Mouse (Mus musculus): Measurements from ENCODE around the gene Keap1.

The Keap1 gene

DNA sequence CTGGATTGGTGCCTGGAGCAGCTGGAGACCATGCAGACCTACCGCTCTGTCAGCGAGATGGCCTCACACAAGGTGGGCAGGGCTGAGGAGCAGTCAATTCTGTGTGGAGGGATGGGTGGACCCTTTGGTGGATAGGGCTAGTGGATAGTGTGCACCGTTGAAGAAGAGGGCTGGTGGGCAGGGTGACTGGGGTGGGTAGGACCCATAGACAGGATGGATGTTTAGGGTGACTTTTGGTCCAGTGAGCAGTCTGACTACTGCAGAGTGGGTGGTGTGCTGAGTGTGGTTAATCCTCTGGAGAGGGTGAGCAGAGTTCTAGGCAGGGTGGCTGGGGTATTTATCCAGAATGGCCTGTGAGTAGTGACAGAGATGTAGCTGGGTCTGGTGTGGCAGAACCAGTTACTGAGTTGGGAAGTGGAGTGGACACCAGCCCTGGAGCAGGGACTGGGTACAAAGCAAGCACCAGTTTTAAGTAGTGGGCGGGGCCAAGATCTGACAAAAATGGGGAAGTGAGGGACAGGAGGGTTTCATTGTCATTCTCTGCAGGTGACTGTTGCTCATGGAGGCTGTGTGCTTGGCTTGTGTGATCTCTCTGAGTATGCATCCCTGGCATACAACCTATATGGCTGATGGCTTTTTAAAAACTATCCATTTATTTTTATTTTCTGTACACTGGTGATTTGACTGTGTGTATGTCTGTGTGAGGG is 44.2 kb downstream of the Keap1 start:
- peak; percentile 51 to 63 for DNase-seq

DNA sequence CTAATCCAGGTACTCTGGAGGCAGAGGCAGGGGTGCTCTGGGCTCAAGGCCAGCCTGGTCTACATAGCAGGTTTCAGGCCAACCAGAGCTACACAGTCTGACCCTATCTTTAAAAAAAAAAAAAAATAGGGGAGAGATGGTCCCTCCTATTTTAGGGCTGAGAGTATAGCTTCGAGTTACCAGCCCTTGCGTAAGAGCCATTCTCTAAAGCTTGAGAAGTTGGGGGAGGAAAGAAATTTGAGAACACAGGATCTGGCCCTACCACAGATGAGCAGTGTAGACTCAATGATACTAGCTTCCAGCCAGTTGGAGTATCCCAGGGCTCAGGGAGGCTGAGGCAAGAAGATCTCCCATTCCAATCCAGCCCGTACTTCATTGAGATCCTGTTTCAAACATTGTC is 45.4 kb downstream of the Keap1 start:
- DNase-seq = no peak

DNA sequence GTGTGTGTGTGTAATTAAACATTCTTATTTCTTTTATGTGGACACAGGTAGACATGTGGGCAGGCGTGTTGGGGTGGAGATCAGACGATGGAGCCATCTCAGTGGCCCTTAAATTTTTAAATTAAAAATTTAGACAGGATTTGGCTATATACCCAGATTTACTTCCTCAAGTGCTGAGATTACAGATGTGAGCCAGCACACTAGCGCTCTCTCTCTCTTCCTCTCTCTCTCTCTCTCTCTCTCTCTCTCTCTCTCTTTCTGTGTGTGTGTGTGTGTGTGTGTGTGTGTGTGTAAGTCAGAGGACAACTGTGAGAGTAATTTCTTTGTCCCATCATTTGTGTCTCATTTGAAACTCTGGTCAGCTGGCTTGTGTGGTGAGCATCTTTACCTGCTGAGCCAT is 48.5 kb downstream of the Keap1 start:
- no peak for DNase-seq

DNA sequence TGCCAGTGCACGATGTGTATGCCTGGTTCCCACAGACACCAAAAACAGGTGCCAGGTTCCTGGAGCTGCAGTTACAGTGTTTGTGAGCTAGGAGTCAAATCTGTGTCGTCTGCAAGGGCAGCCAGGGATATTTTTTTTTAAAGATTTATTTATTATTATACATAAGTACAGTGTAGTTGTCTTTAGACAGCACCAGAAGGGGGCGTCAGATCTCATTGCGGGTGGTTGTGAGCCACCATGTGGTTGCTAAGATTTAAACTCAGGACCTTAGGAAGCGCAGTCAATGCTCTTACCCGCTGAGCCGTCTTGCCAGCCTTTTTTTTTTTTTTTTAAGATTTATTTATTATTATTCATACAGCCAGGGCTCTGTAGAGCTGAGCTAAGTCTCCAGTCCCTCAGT is 49.3 kb downstream of the Keap1 start:
- peak in 1 of 2 experiments; percentile 41 for DNase-seq

DNA sequence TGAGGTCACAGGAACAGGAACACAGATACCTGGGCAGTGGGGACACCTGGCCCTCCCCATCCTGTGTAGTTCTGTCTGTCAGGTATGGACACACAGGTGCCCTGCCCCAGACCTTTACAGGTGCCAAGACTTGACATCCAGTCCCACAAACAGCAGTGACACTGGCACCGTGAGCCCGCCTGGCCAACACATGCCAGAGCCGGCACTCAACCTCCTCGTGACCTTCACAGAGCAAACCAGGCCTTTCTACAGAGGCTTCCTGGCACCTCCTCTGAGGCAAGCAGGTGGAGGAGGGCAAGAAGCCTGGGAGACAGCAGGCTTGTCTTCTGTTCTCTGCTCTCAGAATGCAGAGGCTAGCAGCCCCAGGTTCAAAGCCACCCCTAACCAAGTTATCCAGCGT is 53.7 kb downstream of the Keap1 start:
- DNase-seq = no peak

DNA sequence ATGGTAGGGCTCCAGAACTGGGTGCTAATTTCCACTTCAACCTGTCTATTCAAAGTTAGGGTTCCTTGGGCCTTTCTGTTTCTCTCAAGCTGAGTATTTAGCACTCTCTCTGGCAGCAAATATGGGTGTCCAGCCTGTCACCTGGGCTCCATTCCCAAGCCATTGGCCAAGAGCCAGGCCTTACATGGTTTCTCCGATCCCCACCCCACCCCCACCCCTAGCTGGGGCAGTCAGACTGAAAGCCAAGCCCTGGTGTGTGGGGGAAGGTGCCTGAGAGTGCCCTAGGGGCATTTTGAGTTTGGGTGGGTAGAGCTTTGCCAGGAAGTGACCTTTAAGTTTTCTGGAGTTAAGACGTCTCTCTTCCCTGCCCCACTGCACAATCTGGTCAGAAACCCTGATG is 54.4 kb downstream of the Keap1 start:
- no peak for DNase-seq

DNA sequence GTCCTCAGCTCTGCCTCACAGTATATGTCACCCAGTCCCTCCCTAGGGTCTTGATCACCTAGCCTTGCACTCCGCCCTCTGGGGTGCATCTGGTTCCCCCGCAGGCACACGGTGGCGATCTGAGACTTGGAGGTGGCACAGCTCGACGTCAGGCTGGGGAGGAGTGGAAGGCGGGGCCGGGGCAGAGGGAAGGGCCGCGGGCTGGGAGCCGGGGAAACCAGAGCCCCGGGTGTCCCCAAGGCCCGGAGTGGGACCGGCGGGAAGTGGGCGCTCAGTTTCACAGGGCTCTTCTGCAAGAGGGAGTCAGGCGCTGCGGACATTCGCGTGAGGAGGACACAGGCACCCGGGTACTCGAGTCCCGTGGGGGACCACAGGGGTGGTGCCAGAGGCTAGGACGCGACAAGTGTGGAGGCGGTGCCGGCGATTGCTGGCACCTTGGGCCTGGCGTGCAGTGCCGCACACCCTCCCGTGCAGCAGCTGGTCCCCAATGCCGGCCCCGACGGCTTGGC is 55.2 kb downstream of the Keap1 start:
- DNase-seq = peak; percentile 62 to 72

DNA sequence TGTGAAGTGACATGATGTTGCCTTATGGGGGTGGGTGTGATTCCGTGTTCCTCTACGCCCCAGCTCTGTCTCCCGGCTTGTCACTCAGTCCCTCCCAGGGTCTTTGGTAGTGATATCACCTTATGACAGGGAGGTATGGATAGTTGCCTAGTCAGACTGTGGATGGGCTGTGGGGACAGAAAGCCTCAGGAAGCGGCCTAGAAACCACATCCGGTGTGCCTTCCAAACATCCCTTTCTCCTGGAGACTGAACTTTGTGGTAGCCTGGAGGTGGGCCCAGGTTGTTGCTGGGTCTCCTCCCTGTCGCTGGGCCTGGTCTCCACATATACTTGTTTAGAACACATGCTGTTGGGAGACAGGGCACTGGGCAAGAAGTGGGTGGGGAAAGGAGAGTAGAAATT is 55.7 kb downstream of the Keap1 start:
- DNase-seq = no peak

DNA sequence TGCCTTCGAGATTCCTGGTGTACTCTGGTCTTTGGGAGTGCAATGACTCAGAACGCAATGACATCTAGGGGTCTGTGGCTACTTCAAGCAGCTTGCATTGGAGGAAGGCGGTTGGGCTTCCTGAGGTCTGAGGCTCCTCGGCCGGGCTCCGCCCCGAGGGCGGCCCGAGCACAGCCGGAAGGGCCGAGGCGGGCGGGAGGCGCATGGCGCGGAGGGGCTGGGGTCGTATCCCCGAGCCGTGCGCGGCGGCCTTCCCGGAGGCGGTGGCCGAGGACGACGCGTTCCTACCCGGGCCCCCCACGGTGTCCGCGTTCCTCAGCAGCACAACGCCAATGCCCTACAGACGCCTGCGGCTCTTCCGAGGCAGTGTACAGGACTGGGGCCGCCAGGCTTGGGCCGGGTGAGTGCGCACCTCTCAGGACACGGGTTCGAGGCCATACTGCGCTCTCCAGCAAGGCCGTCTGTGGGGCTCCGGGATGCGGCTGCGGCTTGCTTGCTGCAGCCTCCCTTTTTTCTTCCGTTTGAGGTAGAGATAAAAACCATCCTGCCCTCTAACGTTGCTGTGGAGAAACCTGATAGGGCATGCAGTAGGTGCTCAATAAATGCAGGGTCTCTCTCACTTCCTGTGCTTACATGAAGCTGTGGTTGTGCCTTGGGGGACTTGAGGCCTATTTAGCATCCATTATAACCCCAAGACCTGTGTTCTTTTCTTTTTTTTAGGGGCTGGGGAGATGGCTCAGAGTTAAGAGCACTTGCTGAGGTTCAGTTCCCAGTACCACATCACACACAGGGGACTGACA is 57.5 kb downstream of the Keap1 start:
- peak in 1 of 2 experiments; percentile 39 for DNase-seq

DNA sequence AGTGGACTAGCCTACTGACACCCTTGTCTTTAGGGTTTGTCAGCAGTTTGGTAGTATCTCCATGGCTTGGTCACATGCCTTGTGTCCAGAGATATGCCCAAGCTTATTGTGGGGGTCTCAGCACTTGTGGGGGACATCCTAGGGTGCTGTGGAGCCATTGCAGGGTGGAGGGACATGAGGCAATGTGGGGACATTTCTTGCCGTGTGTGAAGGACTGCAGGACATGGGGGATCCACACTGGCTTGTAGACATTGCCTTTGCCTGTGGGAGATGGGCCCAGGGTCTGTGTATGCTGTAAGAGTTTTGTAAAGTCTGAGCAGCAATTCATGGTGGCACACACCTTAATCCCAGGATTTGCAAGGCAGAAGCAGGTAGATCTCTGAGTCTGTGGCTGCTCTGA is 58.3 kb downstream of the Keap1 start:
- no peak for DNase-seq

DNA sequence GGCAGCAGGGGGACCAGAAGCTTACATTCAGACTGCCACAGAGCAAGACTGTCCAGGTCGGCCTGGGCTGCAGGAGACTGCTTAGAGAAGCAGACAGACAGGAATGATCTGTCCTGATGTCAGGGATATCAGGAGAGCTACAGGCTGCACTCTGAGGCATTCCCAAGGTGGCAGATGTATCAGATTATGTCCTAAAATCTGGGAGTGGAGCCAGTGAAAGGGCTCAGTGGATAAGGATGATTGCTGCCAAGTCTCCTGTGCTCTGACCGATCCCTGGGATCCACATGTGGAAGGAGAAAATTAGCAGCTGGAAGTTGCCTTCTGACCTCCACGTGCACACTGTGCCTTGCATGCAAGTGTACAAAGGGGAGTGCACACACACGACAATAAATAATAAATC is 58.8 kb downstream of the Keap1 start:
- no peak for DNase-seq
